Mouse (Mus musculus): ENCODE measurements around the gene Ovol1. TPM values are rescaled to one million over a fixed set of nuclear protein-coding genes. Genes with fewer than 3 reads are reported as not detected.
A peak's percentile ranks its signal among the peaks of the same experiment; 100 is the strongest.

Gene Ovol1
- total and polyA plus RNA-seq, 2 experiments from 2014 or later, result 0.05 TPM; not detected in 1

- no peak for TF ChIP-seq EP300 (IDR thresholded peaks at IDR 0.05; ENCODE audit: low read depth)
- TF ChIP-seq CTCF (IDR thresholded peaks at IDR 0.05; ENCODE audit: low read depth), result peak; percentile 91
- Histone ChIP-seq H3K9ac (replicated peaks; ENCODE audit: low read depth, low read length) (peak within 1 kb of the TSS; percentile 66), H3K4me2 (ENCODE audit: low read depth, low read length) (peak within 1 kb of the TSS; percentile 91), H3K27me3 (ENCODE audit: control insufficient read depth, insufficient read depth, low read length) (peaks cover 27% of the 10 kb centered on the region), H3K4me1 (ENCODE audit: control insufficient read depth, insufficient read depth) (peaks cover 6% of the 10 kb centered on the region), H3K27ac (ENCODE audit: low read depth) (peak within 1 kb of the TSS; percentile 93), H3K4me3 (ENCODE audit: low read depth, low read length) (peak within 1 kb of the TSS; percentile 91), H3K9me3 (replicated peaks; ENCODE audit: control insufficient read depth, low read length) (no peaks in the 10 kb centered on the region), H3K36me3 (replicated peaks; ENCODE audit: control insufficient read depth, insufficient read depth, low read length) (peaks cover 19% of the 10 kb centered on the region)
- under 1% methylated on average over 83 of the region's 102 CpGs for WGBS
- ATAC-seq (ENCODE audit: insufficient read depth, low read depth) (peak; percentile 91), DNase-seq (ENCODE audit: low spot score) (peak; percentile 81)
These were observed 7.4 kb upstream of the Ovol1 start, which contains the start of gene Ap5b1 for GRCm38 (mm10) chr19:5567534-5568469. Gene Ap5b1, plus strand, starts transcription at chr19:5568025.

DNA sequence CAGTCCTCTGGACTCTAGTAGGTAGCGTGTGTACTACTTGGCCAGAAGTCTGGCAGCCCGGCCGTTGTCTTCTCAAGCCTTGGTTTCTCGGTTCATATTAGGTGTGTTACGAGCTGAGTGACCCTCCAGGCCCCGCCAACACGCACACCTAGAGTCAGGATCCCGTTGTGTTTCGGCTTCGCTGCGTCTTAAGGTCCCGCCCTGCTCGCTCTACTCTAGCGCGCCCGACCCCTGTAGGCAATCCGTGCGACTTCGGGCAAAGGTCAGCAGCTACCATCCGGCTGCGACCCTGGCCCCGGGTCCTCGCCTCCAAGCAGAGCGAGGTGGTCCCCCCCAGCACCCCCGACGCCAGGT lies 6.7 kb upstream of the Ovol1 start:
- H3K27ac ChIP-seq (ENCODE audit: low read depth), result peak overlapping the region; percentile 93
- H3K27me3 ChIP-seq (ENCODE audit: control insufficient read depth, insufficient read depth, low read length), result peaks cover 33% of the 10 kb centered on the region
- H3K9me3 ChIP-seq (replicated peaks; ENCODE audit: control insufficient read depth, low read length), result no peaks in the 10 kb centered on the region
- peaks cover 6% of the 10 kb centered on the region for H3K4me1 ChIP-seq (ENCODE audit: control insufficient read depth, insufficient read depth)
- peak overlapping the region; percentile 66 for H3K9ac ChIP-seq (replicated peaks; ENCODE audit: low read depth, low read length)
- H3K36me3 ChIP-seq (replicated peaks; ENCODE audit: control insufficient read depth, insufficient read depth, low read length), result peaks cover 19% of the 10 kb centered on the region
- peak; percentile 16 for DNase-seq (ENCODE audit: low spot score)
- peak overlapping the region; percentile 91 for H3K4me3 ChIP-seq (ENCODE audit: low read depth, low read length)
- peak overlapping the region; percentile 91 for H3K4me2 ChIP-seq (ENCODE audit: low read depth, low read length)
- WGBS, result under 1% methylated on average over 26 of the region's 26 CpGs
- TF ChIP-seq CTCF (IDR thresholded peaks at IDR 0.05; ENCODE audit: low read depth), result no peak
- TF ChIP-seq EP300 (IDR thresholded peaks at IDR 0.05; ENCODE audit: low read depth), result no peak
- ATAC-seq (ENCODE audit: insufficient read depth, low read depth), result peak; percentile 37

GRCm38 (mm10) chr19:5566316-5566715 lies 5.9 kb upstream of the Ovol1 start:
- no peak for ATAC-seq (ENCODE audit: insufficient read depth, low read depth)
- H3K4me2 ChIP-seq (ENCODE audit: low read depth, low read length), result no peak overlapping the region
- no peak for DNase-seq (ENCODE audit: low spot score)
- peaks cover 42% of the 10 kb centered on the region for H3K27me3 ChIP-seq (ENCODE audit: control insufficient read depth, insufficient read depth, low read length)
- no peaks in the 10 kb centered on the region for H3K9me3 ChIP-seq (replicated peaks; ENCODE audit: control insufficient read depth, low read length)
- no peak overlapping the region for H3K9ac ChIP-seq (replicated peaks; ENCODE audit: low read depth, low read length)
- H3K4me3 ChIP-seq (ENCODE audit: low read depth, low read length), result no peak overlapping the region
- H3K27ac ChIP-seq (ENCODE audit: low read depth), result no peak overlapping the region
- WGBS, result 72% methylated on average over 5 of the region's 5 CpGs
- H3K4me1 ChIP-seq (ENCODE audit: control insufficient read depth, insufficient read depth), result peaks cover 6% of the 10 kb centered on the region
- H3K36me3 ChIP-seq (replicated peaks; ENCODE audit: control insufficient read depth, insufficient read depth, low read length), result peaks cover 19% of the 10 kb centered on the region
- TF ChIP-seq EP300 (IDR thresholded peaks at IDR 0.05; ENCODE audit: low read depth) (no peak), CTCF (IDR thresholded peaks at IDR 0.05; ENCODE audit: low read depth) (no peak)

GRCm38 (mm10) chr19:5562776-5563175 lies 2.3 kb upstream of the Ovol1 start:
- TF ChIP-seq EP300 (IDR thresholded peaks at IDR 0.05; ENCODE audit: low read depth) (no peak), CTCF (IDR thresholded peaks at IDR 0.05; ENCODE audit: low read depth) (no peak)
- no peaks in the 10 kb centered on the region for H3K36me3 ChIP-seq (replicated peaks; ENCODE audit: control insufficient read depth, insufficient read depth, low read length)
- H3K27me3 ChIP-seq (ENCODE audit: control insufficient read depth, insufficient read depth, low read length), result peaks cover 77% of the 10 kb centered on the region
- H3K4me3 ChIP-seq (ENCODE audit: low read depth, low read length), result no peak overlapping the region
- H3K9me3 ChIP-seq (replicated peaks; ENCODE audit: control insufficient read depth, low read length), result no peaks in the 10 kb centered on the region
- ATAC-seq (ENCODE audit: insufficient read depth, low read depth), result no peak
- no peak overlapping the region for H3K9ac ChIP-seq (replicated peaks; ENCODE audit: low read depth, low read length)
- WGBS, result 87% methylated on average over 10 of the region's 10 CpGs
- H3K27ac ChIP-seq (ENCODE audit: low read depth), result no peak overlapping the region
- H3K4me1 ChIP-seq (ENCODE audit: control insufficient read depth, insufficient read depth), result peaks cover 21% of the 10 kb centered on the region
- no peak for DNase-seq (ENCODE audit: low spot score)
- H3K4me2 ChIP-seq (ENCODE audit: low read depth, low read length), result no peak overlapping the region

- Histone ChIP-seq H3K9ac (replicated peaks; ENCODE audit: low read depth, low read length) (no peak overlapping the region), H3K4me1 (ENCODE audit: control insufficient read depth, insufficient read depth) (peaks cover 18% of the 10 kb centered on the region), H3K36me3 (replicated peaks; ENCODE audit: control insufficient read depth, insufficient read depth, low read length) (no peaks in the 10 kb centered on the region), H3K9me3 (replicated peaks; ENCODE audit: control insufficient read depth, low read length) (no peaks in the 10 kb centered on the region), H3K27me3 (ENCODE audit: control insufficient read depth, insufficient read depth, low read length) (peaks cover 82% of the 10 kb centered on the region), H3K4me3 (ENCODE audit: low read depth, low read length) (no peak overlapping the region), H3K4me2 (ENCODE audit: low read depth, low read length) (no peak overlapping the region), H3K27ac (ENCODE audit: low read depth) (no peak overlapping the region)
- WGBS, result 56% methylated on average over 3 of the region's 3 CpGs
- no peak for ATAC-seq (ENCODE audit: insufficient read depth, low read depth)
- DNase-seq (ENCODE audit: low spot score), result no peak
- no peak for TF ChIP-seq CTCF (IDR thresholded peaks at IDR 0.05; ENCODE audit: low read depth)
- TF ChIP-seq EP300 (IDR thresholded peaks at IDR 0.05; ENCODE audit: low read depth), result no peak
These were observed 1.4 kb upstream of the Ovol1 start for GRCm38 (mm10) chr19:5561886-5562285.
